Mouse (Mus musculus) neural tube, embryonic 14.5 days (tissue): ENCODE results near the gene Gm14308. TPM values are rescaled to one million over a fixed set of nuclear protein-coding genes. Genes with fewer than 3 reads are reported as not detected.
"Not testable (repeated sequence)": the region's sequence is repeated elsewhere in the genome, so short reads cannot be mapped to it uniquely, and the experiment has no call there.

ENCODE experiments used
- ATAC-seq: fragments of 200-750 bp; cut with Nextera tagmentation; 2 replicates; pipeline ENCODE4 v1.8.0; 2017; ENCODE audit warnings: low read depth, mild to moderate bottlenecking, moderate TSS enrichment, moderate library complexity
- H3K27ac ChIP-seq: fragments of 300-500 bp; sonication (generic); 2 replicates; pipeline ENCODE4 v1.5.1; 2014; ENCODE audit warnings: low read depth, mild to moderate bottlenecking, control low read depth, low read length, moderate library complexity, mixed read lengths
- H3K27me3 ChIP-seq: fragments of 300-500 bp; sonication (generic); 2 replicates; pipeline ENCODE4 v1.6.1; 2014; ENCODE audit warnings: low read length; ENCODE audit not compliant: control insufficient read depth, insufficient read depth
- H3K36me3 ChIP-seq: fragments of 300-500 bp; sonication (generic); 2 replicates; pipeline ENCODE4 v1.6.1; 2014; ENCODE audit warnings: low read length, mixed read lengths; ENCODE audit not compliant: control insufficient read depth, insufficient read depth
- H3K4me1 ChIP-seq: fragments of 300-500 bp; sonication (generic); 2 replicates; pipeline ENCODE4 v1.6.1; 2014; ENCODE audit warnings: low read length; ENCODE audit not compliant: control insufficient read depth, insufficient read depth
- H3K4me2 ChIP-seq: fragments of 300-500 bp; sonication (generic); 2 replicates; pipeline ENCODE4 v1.6.1; 2014; ENCODE audit warnings: mild to moderate bottlenecking, low read depth, low read length, control low read depth
- H3K4me3 ChIP-seq: fragments of 300-500 bp; sonication (generic); 2 replicates; pipeline ENCODE4 v1.5.1; 2014; ENCODE audit warnings: low read depth, low read length, control low read depth, mixed read lengths
- H3K9ac ChIP-seq: fragments of 300-500 bp; sonication (generic); replicated peaks from 2 replicates; pipeline ENCODE4 v1.6.1; 2014; ENCODE audit warnings: low read depth, mild to moderate bottlenecking, control low read depth, low read length, mixed read lengths
- H3K9me3 ChIP-seq: fragments of 300-500 bp; sonication (generic); 2 replicates; pipeline ENCODE4 v1.6.1; 2016; ENCODE audit warnings: low read length; ENCODE audit not compliant: control insufficient read depth
- WGBS: fragments of 180-500 bp; shearing (Covaris S2); extraction: QIAGEN DNeasy Blood & Tissue Kit; methylation state at CpG from one replicate; pipeline ENCODE4 v1.1.7; 2014; 5-methylcytosine and 5-hydroxymethylcytosine counted together
- polyA plus RNA-seq: library from polyadenylated mRNA; unstranded; fragments of >200 nt; fragmentation: Nextera tagmentation; extraction: Ambion mirVana; gene quantifications from 2 replicates; pipeline ENCODE4 v1.2.1, GENCODE M21; 2014

Gene Gm14308
- polyA plus RNA-seq: 7.8 and 24.9 TPM in 2 replicates

DNA sequence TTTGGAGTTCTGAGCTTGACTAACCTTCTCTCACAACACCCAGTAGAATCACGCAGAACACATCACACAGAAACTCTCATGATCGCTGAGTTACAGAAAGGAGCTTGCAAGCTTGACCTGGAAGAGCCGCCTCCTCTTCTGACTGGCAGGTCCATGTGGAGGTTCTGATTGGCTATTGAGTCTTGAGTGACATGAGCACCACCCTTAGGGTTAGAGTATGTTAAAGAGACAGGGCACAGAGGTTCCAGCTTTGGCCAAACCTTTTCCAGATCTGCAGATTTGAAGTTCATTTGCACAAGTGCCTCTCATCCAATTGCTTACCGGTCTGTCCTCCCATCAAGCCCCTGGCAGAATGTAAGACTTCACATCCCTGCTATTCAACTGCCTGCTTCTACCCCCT lies at the start of gene Gm14308:
Gene Gm14308 (minus strand): TSS at position 101 of the 400 bp plus-strand sequence.
- not testable (repeated sequence) for H3K27me3 ChIP-seq, H3K4me2 ChIP-seq, H3K27ac ChIP-seq, ATAC-seq, H3K4me1 ChIP-seq, H3K9ac ChIP-seq, H3K9me3 ChIP-seq, H3K4me3 ChIP-seq, H3K36me3 ChIP-seq
- no CpG with 5 or more reads among the region's 4 CpGs for WGBS

DNA sequence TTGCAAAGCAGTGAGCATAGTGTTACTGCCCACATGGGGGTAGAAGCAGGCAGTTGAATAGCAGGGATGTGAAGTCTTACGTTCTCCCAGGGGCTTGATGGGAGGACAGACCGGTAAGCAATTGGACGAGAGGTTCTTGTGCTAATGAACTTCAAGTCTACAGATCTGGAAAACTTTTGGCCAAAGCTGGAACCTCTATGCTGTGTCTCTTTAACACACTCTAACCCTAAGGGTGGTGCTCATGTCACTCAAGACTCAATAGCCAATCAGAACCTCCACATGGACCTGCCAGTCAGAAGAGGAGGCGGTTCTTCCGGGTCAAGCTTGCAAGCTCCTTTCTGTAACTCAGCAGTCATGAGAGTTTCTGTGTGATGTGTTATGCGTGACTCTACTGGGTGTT lies 34.1 kb upstream of the Gm14308 start, which contains the start of gene Zfp973:
Gene Zfp973 (plus strand): TSS at position 301 of the 400 bp plus-strand sequence.
- not testable (repeated sequence) for H3K4me2 ChIP-seq, H3K27ac ChIP-seq, H3K36me3 ChIP-seq, ATAC-seq, H3K27me3 ChIP-seq, H3K4me1 ChIP-seq, H3K9me3 ChIP-seq, H3K4me3 ChIP-seq, H3K9ac ChIP-seq
- WGBS: no CpG with 5 or more reads among the region's 6 CpGs

Other genes with a start within 250 kb of the Gm14308 start
- 9.8 and 11.6 TPM in 2 replicates for gene Gm14435, start 212.8 kb downstream of the Gm14308 start, polyA plus RNA-seq
- 6.8 and 35.7 TPM in 2 replicates for gene Gm14434, start 149.6 kb downstream of the Gm14308 start, polyA plus RNA-seq
- not detected in 2 replicates for gene Zfp967, start 115.3 kb downstream of the Gm14308 start, polyA plus RNA-seq
- 10.3 and 10.4 TPM in 2 replicates for gene Zfp973, start 34.2 kb upstream of the Gm14308 start, polyA plus RNA-seq
- 38.3 and 41.5 TPM in 2 replicates for gene Gm14305, start 72.0 kb upstream of the Gm14308 start, polyA plus RNA-seq
- gene Gm14295, start 162.3 kb upstream of the Gm14308 start, polyA plus RNA-seq: 8.4 and 9.1 TPM in 2 replicates
- not detected in 2 replicates for gene Gm14408, start 194.8 kb upstream of the Gm14308 start, polyA plus RNA-seq